Mouse (Mus musculus): ENCODE measurements around the gene Tcte2.

GRCm38 (mm10) chr17:13685621-13686020 lies 76.0 kb downstream of the Tcte2 start:
- TF ChIP-seq CTCF (IDR thresholded peaks at IDR 0.05; ENCODE audit: borderline replicate concordance, insufficient read depth, low read depth, low read length) (no peak), POLR2A (IDR thresholded peaks at IDR 0.05; ENCODE audit: borderline replicate concordance, insufficient read depth, low read length) (no peak)

Measured in cerebellum, adult 2 months (tissue).